Mouse (Mus musculus) left cerebral cortex, adult 6 months (tissue): ENCODE results near the gene Slco1a6. TPM values are rescaled to one million over a fixed set of nuclear protein-coding genes. Genes with fewer than 3 reads are reported as not detected.

Experiments
- long read RNA-seq, 2 experiments: library from polyadenylated mRNA; unstranded; transcript quantifications; one replicate each; pipeline ENCODE4 v2.0.0; 2019 to 2020
- polyA plus RNA-seq: library from polyadenylated mRNA; unstranded; fragments of <200 nt; fragmentation: Nextera tagmentation; gene quantifications from 2 replicates; pipeline ENCODE4 v1.2.3, GENCODE M21; 2021

Slco1a6 gene
- not detected in 2 replicates for polyA plus RNA-seq
- long read RNA-seq, experiment 1, result 0 reads
- long read RNA-seq, experiment 2, result 0 reads

DNA sequence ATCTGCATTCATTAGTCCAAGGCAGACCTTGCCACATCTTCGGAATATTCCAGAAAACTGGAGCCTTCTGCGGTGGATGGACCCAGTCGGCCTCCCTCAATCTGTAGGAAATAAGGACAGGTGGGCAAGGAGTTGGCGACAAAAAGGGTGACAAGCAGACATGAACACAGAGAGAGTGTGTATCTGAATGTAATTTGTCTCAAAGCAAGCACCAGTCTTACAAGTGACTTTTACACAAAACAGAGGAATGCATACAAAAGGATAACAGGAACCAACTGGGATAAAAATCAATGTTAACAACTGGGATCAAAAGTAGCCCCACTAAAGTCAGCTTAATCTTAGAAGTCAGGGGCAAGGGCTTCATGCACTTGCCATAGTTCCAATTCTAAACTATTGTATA is at the start of gene Slco1a6:
Slco1a6 (minus strand) TSS at position 101 of the 400 bp plus-strand sequence.

Other genes with a start within 250 kb of the Slco1a6 start
- not detected in 2 replicates for gene Gm6614, start 197.1 kb downstream of the Slco1a6 start, polyA plus RNA-seq
- not detected in 2 replicates for gene Iapp, start 89.9 kb upstream of the Slco1a6 start, polyA plus RNA-seq
- not detected in 2 replicates for gene Slco1a5, start 114.5 kb upstream of the Slco1a6 start, polyA plus RNA-seq
- gene Pyroxd1, start 137.1 kb upstream of the Slco1a6 start, polyA plus RNA-seq, result 9.2 and 10.0 TPM in 2 replicates
- 12.8 and 14.0 TPM in 2 replicates for gene Recql, start 178.6 kb upstream of the Slco1a6 start, polyA plus RNA-seq
- gene Golt1b, start 178.7 kb upstream of the Slco1a6 start, polyA plus RNA-seq, result 74.4 and 118 TPM in 2 replicates
- 0.23 and 0.35 TPM in 2 replicates for gene Spx, start 204.9 kb upstream of the Slco1a6 start, polyA plus RNA-seq